Mouse (Mus musculus): ENCODE measurements around the gene Sash1. TPM values are rescaled to one million over a fixed set of nuclear protein-coding genes. Genes with fewer than 3 reads are reported as not detected.

Gene Sash1
- polyA plus RNA-seq, 1 experiment = 62.7 TPM

DNA sequence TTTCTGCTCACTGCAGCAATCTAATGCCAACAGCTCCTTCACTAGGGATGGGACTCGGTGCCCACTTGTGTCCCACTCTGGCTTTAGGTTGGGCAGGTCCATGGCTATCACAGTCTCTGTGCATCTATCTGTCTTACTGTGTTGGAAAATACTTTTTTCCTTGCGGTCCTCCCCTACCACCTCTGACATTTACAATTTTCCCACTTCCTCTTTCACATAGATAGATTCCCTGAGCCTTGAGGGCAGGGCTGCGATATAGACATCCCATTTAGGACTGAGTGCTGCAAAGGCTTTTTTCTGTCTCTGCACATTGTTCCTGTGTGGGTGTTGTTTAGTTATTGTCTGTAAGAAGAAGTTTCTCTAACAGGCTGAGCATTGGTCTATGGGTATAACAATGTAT is 40.4 kb upstream of the Sash1 start:
- H3K4me1 ChIP-seq (ENCODE audit: control insufficient read depth, insufficient read depth, low read length) = peaks cover 6% of the 10 kb centered on the region
- no peak for TF ChIP-seq POLR2A (IDR thresholded peaks at IDR 0.05; ENCODE audit: low read depth, low read length)
- TF ChIP-seq CTCF (IDR thresholded peaks at IDR 0.05; ENCODE audit: borderline replicate concordance, insufficient read depth, low read length) = no peak
- no peak overlapping the region for H3K27ac ChIP-seq (ENCODE audit: insufficient read depth, low read length)
- no peak overlapping the region for H3K4me3 ChIP-seq (ENCODE audit: insufficient read depth, low read length)

DNA sequence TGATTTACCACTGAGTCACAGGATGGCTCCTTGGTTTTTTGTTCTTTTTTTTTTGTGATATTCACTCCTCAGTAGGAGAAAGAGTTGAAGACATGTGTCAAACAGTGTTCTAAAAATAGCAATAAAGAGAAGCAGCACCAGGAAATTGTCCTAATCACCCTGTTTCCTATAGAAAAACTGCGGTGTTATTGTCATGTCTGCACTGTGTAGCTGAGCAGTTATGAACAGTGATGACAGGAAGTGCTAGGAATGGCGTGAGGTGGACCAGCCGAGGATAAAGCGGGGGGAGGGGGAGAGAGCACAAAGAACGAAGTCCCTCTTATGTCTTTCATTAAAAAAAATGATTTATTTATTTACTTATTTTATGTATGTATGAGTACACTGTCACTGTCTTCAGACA is 39.4 kb upstream of the Sash1 start:
- H3K4me3 ChIP-seq (ENCODE audit: insufficient read depth, low read length) = no peak overlapping the region
- TF ChIP-seq POLR2A (IDR thresholded peaks at IDR 0.05; ENCODE audit: low read depth, low read length) (no peak), CTCF (IDR thresholded peaks at IDR 0.05; ENCODE audit: borderline replicate concordance, insufficient read depth, low read length) (no peak)
- H3K27ac ChIP-seq (ENCODE audit: insufficient read depth, low read length) = no peak overlapping the region
- H3K4me1 ChIP-seq (ENCODE audit: control insufficient read depth, insufficient read depth, low read length) = peaks cover 6% of the 10 kb centered on the region

DNA sequence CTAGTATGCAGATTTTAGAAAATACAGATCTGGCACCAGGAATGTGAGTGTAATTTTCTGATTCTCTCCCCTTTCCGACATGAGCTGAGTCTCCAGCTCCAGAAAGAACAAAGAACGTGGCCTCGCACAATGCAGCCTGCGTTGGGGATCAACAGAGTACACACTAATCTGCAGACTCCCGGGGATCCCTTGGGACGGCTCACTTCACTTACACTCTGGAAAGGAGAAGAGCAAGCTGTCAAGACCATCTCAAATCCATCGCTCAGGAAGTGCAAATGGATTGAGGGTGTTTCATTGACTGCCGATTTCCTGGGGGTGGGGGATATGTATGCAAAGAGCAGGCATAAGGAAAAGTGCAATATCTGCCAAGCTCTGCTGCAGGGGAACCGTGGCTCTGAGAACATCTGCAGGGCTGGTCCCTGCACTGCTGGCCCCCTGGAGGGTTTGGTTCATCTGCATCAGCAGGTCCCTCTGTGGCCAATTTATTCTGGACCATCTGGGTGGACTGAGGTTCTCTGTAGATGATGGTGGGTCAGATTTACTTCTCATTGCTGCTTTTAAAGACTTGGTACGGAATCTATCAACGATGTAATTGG is 35.3 kb upstream of the Sash1 start:
- Histone ChIP-seq H3K4me3 (ENCODE audit: insufficient read depth, low read length) (no peak overlapping the region), H3K27ac (ENCODE audit: insufficient read depth, low read length) (no peak overlapping the region), H3K4me1 (ENCODE audit: control insufficient read depth, insufficient read depth, low read length) (peaks cover 11% of the 10 kb centered on the region)
- no peak for TF ChIP-seq CTCF (IDR thresholded peaks at IDR 0.05; ENCODE audit: borderline replicate concordance, insufficient read depth, low read length)
- no peak for TF ChIP-seq POLR2A (IDR thresholded peaks at IDR 0.05; ENCODE audit: low read depth, low read length)

DNA sequence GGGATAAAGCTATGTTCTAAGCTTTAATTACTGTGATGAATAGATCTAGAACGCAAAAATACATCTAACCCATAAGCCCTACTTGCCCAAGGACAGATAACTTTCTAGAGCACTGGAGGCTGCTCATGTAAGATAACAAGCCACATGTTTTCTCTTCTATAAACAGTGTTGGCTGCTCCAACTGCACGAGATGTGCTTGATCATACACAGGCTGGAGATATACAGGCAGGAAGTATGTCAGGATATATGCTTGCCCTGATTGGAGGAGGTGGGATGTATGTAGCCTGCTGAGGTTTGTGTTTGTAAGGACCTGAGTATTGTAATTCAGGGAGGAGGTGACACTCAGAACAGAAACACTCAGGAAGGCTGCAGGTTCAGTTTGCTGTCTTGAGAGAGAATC is 31.9 kb upstream of the Sash1 start:
- Histone ChIP-seq H3K27ac (ENCODE audit: insufficient read depth, low read length) (no peak overlapping the region), H3K4me3 (ENCODE audit: insufficient read depth, low read length) (no peak overlapping the region), H3K4me1 (ENCODE audit: control insufficient read depth, insufficient read depth, low read length) (peaks cover 6% of the 10 kb centered on the region; the same call in 1 of the 2 replicates)
- TF ChIP-seq POLR2A (IDR thresholded peaks at IDR 0.05; ENCODE audit: low read depth, low read length) = no peak
- no peak for TF ChIP-seq CTCF (IDR thresholded peaks at IDR 0.05; ENCODE audit: borderline replicate concordance, insufficient read depth, low read length)

DNA sequence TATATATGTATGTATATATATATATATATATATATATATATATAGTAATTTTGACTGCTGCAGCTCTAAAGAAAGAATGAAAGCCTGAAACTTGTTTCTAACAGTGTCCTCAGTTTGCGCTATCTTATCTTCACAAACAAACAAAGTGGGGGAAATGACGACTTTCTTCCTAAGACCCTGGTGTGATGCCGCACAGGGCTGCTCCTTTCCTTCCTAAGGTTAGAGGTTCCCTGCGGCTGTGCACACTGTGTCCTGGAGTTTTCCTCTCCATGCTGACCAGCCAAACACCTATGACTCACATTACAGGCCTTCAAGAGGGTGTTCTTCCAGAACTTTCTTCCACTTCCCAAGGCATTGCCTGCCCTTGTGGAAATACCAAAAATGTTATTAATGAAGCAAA is 31.5 kb upstream of the Sash1 start:
- no peak for TF ChIP-seq CTCF (IDR thresholded peaks at IDR 0.05; ENCODE audit: borderline replicate concordance, insufficient read depth, low read length)
- no peak for TF ChIP-seq POLR2A (IDR thresholded peaks at IDR 0.05; ENCODE audit: low read depth, low read length)
- H3K4me3 ChIP-seq (ENCODE audit: insufficient read depth, low read length) = no peak overlapping the region

DNA sequence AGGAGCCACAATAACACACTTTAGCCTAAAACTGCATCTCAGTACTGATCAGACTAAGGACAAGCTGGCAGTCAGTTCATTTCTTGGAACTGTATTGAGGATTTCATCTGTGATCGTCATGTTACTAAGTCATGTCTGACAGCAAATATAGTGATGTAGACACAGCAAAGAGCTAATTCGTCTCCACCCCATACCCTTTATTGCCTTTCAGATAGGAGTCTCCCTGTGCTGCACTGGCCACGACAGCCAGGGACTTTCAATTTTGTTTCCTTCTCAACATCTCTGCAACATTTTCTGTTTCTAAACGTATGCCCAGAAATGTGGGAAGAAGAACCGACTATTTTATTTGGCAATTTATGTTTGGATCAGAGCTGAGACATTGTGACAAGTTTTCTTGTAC is 29.9 kb upstream of the Sash1 start:
- no peak overlapping the region for H3K4me3 ChIP-seq (ENCODE audit: insufficient read depth, low read length)
- no peak for TF ChIP-seq POLR2A (IDR thresholded peaks at IDR 0.05; ENCODE audit: low read depth, low read length)
- peaks cover 6% of the 10 kb centered on the region; the same call in 1 of the 2 replicates for H3K4me1 ChIP-seq (ENCODE audit: control insufficient read depth, insufficient read depth, low read length)
- H3K27ac ChIP-seq (ENCODE audit: insufficient read depth, low read length) = no peak overlapping the region

More for the DNA sequence above, 31.5 kb upstream of the Sash1 start:
- Histone ChIP-seq H3K27ac (ENCODE audit: insufficient read depth, low read length) (no peak overlapping the region), H3K4me1 (ENCODE audit: control insufficient read depth, insufficient read depth, low read length) (peaks cover 6% of the 10 kb centered on the region; the same call in 1 of the 2 replicates)

DNA sequence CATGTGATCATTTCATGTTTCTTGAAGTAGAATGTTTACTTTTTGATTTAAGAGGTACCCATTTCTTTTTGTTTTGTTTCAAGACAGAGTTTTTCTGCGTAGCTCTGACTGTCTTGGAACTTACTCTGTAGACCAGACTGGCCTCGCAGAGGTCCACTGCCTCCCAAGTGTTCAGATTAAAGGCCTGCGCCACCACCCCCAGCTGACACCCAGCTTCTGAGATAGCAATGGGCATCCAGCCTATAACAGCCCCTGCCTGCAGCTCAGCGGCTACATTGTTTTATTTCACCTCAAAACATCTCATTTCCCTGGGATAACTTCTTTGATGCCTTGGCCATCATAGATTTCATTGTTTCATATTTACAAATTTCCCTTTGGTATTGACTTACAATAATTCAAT is 28.0 kb upstream of the Sash1 start:
- no peak overlapping the region for H3K4me3 ChIP-seq (ENCODE audit: insufficient read depth, low read length)
- no peak overlapping the region for H3K27ac ChIP-seq (ENCODE audit: insufficient read depth, low read length)
- H3K4me1 ChIP-seq (ENCODE audit: control insufficient read depth, insufficient read depth, low read length) = peaks cover 6% of the 10 kb centered on the region; the same call in 1 of the 2 replicates
- TF ChIP-seq CTCF (IDR thresholded peaks at IDR 0.05; ENCODE audit: borderline replicate concordance, insufficient read depth, low read length) = no peak
- no peak for TF ChIP-seq POLR2A (IDR thresholded peaks at IDR 0.05; ENCODE audit: low read depth, low read length)

DNA sequence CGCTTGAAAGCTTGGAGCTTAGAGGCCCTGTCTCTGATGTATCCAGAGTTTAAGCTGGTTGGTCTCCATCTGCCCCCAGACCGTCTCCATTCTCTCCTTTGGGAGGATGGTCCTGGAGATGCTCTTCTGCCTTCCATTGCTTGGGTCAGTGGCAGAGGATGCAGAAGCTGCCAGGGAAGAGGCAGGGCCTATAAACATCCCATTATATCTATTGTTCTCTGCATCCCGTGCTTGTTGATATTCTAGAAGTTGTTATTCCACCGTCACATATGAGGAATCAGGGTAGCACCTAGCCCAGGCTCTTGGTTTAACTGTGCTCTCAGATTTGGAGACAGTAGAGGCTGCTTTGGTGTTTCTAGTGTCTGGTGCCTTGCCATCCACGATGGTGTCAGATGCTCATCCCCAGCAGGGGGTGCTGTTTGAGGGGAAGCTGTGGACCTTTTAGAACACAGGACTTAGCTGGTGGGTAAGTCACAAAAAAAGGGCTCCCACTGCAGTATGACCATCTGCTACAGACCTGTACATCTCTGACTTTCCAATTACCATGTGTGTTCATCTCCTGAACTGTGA is 26.9 kb upstream of the Sash1 start:
- no peak overlapping the region for H3K27ac ChIP-seq (ENCODE audit: insufficient read depth, low read length)
- no peak overlapping the region for H3K4me3 ChIP-seq (ENCODE audit: insufficient read depth, low read length)
- peaks cover 3% of the 10 kb centered on the region; the same call in 1 of the 2 replicates for H3K4me1 ChIP-seq (ENCODE audit: control insufficient read depth, insufficient read depth, low read length)
- no peak for TF ChIP-seq CTCF (IDR thresholded peaks at IDR 0.05; ENCODE audit: borderline replicate concordance, insufficient read depth, low read length)
- TF ChIP-seq POLR2A (IDR thresholded peaks at IDR 0.05; ENCODE audit: low read depth, low read length) = no peak

DNA sequence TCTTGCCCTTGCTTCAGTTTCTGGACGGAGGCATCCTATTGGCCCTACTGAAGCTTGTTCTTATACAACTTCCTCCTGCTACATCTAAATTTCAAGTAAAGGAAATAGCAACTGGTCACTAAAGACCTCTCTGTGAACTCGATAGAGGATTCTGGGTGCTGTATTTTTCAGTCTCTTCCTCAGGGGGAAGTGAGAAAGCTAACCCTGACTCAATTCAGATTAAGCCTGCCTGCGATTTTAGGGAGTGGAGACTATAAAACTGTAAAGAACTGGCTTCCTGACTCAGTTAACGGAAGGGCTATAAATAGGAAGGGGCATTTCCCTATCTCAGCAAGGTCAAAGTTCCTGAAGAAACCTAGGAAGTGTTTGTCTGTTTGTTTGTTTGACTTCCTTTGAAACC is 26.3 kb upstream of the Sash1 start:
- no peak overlapping the region for H3K27ac ChIP-seq (ENCODE audit: insufficient read depth, low read length)
- H3K4me3 ChIP-seq (ENCODE audit: insufficient read depth, low read length) = no peak overlapping the region
- TF ChIP-seq CTCF (IDR thresholded peaks at IDR 0.05; ENCODE audit: borderline replicate concordance, insufficient read depth, low read length) = no peak
- no peaks in the 10 kb centered on the region; the same call in 1 of the 2 replicates for H3K4me1 ChIP-seq (ENCODE audit: control insufficient read depth, insufficient read depth, low read length)

DNA sequence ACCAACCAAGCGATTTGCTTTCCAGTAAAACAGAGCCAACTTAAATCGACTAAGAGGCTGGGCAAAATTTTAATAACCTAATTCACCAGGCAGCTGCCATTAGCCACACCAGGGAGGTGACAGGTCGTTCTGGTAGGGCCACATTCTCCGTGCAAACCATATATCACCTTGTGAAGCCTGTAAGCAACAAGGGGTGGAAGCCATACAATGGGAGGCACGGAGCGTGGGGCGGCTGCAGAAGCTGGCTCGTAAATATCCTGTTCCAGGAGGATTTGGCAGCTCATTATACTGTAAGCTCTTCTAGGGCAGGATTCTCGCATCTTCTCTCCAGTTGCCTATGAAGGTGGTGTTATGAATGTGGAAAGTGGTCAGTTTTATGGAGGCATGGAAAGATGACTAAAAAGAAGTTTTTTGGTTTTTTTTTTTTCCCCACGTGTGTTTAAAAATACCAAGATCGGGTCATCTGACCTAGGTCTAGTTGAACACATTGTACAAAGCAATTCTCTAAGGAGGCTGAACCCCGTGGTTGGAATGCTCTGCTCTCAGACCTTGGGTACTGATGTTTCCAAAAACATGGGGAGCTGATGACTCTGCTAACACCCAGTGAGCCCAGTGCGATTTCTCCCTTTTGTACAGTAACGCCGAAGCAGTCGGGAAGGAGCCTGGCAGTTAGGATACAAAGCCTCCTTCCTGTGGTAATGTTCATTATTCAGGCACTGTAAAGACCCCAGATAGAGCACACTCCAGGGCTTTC is 24.5 kb upstream of the Sash1 start:
- H3K27ac ChIP-seq (ENCODE audit: insufficient read depth, low read length) = no peak overlapping the region; the same call in 1 of the 2 replicates
- H3K4me3 ChIP-seq (ENCODE audit: insufficient read depth, low read length) = no peak overlapping the region
- H3K4me1 ChIP-seq (ENCODE audit: control insufficient read depth, insufficient read depth, low read length) = no peaks in the 10 kb centered on the region; the same call in 1 of the 2 replicates
- TF ChIP-seq POLR2A (IDR thresholded peaks at IDR 0.05; ENCODE audit: low read depth, low read length) (no peak), CTCF (IDR thresholded peaks at IDR 0.05; ENCODE audit: borderline replicate concordance, insufficient read depth, low read length) (no peak)

All from embryonic fibroblast, embryonic 13.5 days (primary cell).